Mouse (Mus musculus) midbrain, postnatal 0 days (tissue): ENCODE measurements around the gene Pdzd9. TPM values are rescaled to one million over a fixed set of nuclear protein-coding genes. Genes with fewer than 3 reads are reported as not detected.
A peak's percentile ranks its signal among the peaks of the same experiment; 100 is the strongest.

Source experiments
- ATAC-seq: fragments of 200-750 bp; cut with Nextera tagmentation; 2 replicates; pipeline ENCODE4 v1.8.0; 2017; ENCODE audit warnings: moderate number of reproducible peaks, mild to moderate bottlenecking, moderate TSS enrichment, moderate library complexity; ENCODE audit not compliant: low FRiP score
- DNase-seq: peaks from one replicate; pipeline ENCODE4 v3.0.0-alpha.2; 2015; ENCODE audit warnings: low spot score
- H3K27ac ChIP-seq: fragments of 300-500 bp; sonication (generic); 2 replicates; pipeline ENCODE4 v1.5.1; 2014; ENCODE audit warnings: low read depth, mild to moderate bottlenecking, low read length, mixed read lengths
- H3K27me3 ChIP-seq: fragments of 300-500 bp; sonication (generic); 2 replicates; pipeline ENCODE4 v1.6.1; 2014; ENCODE audit warnings: low read length, control low read depth, mixed read lengths; ENCODE audit not compliant: insufficient read depth
- H3K36me3 ChIP-seq: fragments of 300-500 bp; sonication (generic); 2 replicates; pipeline ENCODE4 v1.6.1; 2014; ENCODE audit warnings: low read length, control low read depth, mixed read lengths; ENCODE audit not compliant: insufficient read depth
- H3K4me1 ChIP-seq: fragments of 300-500 bp; sonication (generic); 2 replicates; pipeline ENCODE4 v1.6.1; 2014; ENCODE audit warnings: mild to moderate bottlenecking, control low read depth, antibody characterized with exemption, low read length, mixed read lengths; ENCODE audit not compliant: insufficient read depth
- H3K4me2 ChIP-seq: fragments of 300-500 bp; sonication (generic); 2 replicates; pipeline ENCODE4 v1.6.1; 2014; ENCODE audit warnings: low read depth, mild to moderate bottlenecking, low read length, mixed read lengths; ENCODE audit not compliant: poor library complexity, severe bottlenecking
- H3K4me3 ChIP-seq: fragments of 300-500 bp; sonication (generic); 2 replicates; pipeline ENCODE4 v1.5.1; 2014; ENCODE audit warnings: low read depth, mild to moderate bottlenecking, low read length, moderate library complexity
- H3K9ac ChIP-seq: fragments of 300-500 bp; sonication (generic); replicated peaks from 2 replicates; pipeline ENCODE4 v1.6.1; 2014; ENCODE audit warnings: mild to moderate bottlenecking, low read length, moderate library complexity, mixed read lengths; ENCODE audit not compliant: poor library complexity, severe bottlenecking
- H3K9me3 ChIP-seq: fragments of 300-500 bp; sonication (generic); 2 replicates; pipeline ENCODE4 v1.6.1; 2016; ENCODE audit warnings: low read length, control low read depth
- CTCF ChIP-seq: IDR thresholded peaks from 2 replicates; pipeline ENCODE4 v1.5.1; 2016; ENCODE audit warnings: antibody characterized with exemption, mild to moderate bottlenecking
- WGBS: fragments of 180-500 bp; shearing (Covaris S2); extraction: QIAGEN DNeasy Blood & Tissue Kit; methylation state at CpG from one replicate; pipeline ENCODE4 v1.1.7; 2014; 5-methylcytosine and 5-hydroxymethylcytosine counted together
- polyA plus RNA-seq: library from polyadenylated mRNA; unstranded; fragments of >200 nt; fragmentation: Nextera tagmentation; extraction: Ambion mirVana; gene quantifications from 2 replicates; pipeline ENCODE4 v1.2.1, GENCODE M21; 2015
- total RNA-seq: library from RNA; depleted of rRNA; stranded (reverse); fragments of >200 nt; gene quantifications from 2 replicates; pipeline ENCODE4 v1.2.3, GENCODE M21; 2014

Pdzd9 gene
- total and polyA plus RNA-seq, 2 experiments from 2014 or later, result 0.33 to 0.63 TPM

DNA sequence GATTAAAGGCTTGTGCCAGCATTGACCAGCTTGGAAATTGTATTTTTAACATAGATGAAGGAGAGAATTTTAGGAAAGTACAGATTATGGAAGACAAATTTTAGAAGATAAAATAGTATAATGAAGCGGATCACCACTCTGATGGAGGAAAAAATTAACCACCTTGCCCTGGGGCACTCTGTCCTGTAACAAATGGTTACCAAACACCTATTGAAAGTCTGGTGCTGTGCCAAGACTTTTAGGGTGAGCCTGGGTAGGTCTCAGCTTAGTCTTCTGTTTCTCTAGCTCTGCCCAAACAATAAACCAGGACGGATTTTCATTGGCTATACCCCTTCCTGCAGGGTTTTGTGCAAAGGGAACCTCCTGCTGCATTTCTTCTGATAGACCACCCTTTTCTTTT lies 1.1 kb upstream of the Pdzd9 start:
- ATAC-seq (no peak), DNase-seq (no peak)
- no peaks in the 10 kb centered on the region for H3K27me3 ChIP-seq
- TF ChIP-seq CTCF, result no peak
- WGBS, result 63% methylated on average over 2 of the region's 2 CpGs
- no peak overlapping the region for H3K9ac ChIP-seq
- H3K36me3 ChIP-seq, result no peaks in the 10 kb centered on the region
- H3K4me3 ChIP-seq, result no peak overlapping the region
- H3K4me1 ChIP-seq, result peaks cover under 1% of the 10 kb centered on the region; the same call in 1 of the 2 replicates
- no peak overlapping the region for H3K27ac ChIP-seq
- no peaks in the 10 kb centered on the region for H3K9me3 ChIP-seq
- H3K4me2 ChIP-seq, result no peak overlapping the region

DNA sequence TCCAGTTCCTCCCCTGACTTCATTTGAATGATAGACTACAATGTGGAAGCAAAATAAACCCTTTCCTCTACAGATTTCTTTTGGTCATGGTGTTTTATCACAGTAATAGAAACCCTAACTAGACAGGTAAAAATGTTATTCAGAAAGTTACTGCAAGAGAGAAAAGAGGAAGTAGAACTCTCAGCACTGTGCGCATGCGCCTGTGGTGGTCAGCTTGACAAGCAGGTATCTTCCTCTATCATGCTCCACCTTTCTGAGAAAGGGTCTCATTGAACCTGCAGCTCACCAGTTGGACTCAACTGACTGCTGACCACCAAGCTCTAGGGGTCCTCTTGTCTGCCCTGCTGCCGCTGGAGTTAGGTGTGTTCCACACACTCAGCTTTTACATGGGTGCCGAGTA lies 8.1 kb downstream of the Pdzd9 start:
- peaks cover 25% of the 10 kb centered on the region for H3K36me3 ChIP-seq
- TF ChIP-seq CTCF, result no peak
- no peaks in the 10 kb centered on the region for H3K27me3 ChIP-seq
- H3K9ac ChIP-seq, result no peak overlapping the region
- H3K4me1 ChIP-seq, result no peaks in the 10 kb centered on the region
- no peak overlapping the region for H3K4me3 ChIP-seq
- 94% methylated on average over 4 of the region's 4 CpGs for WGBS
- DNase-seq (no peak), ATAC-seq (no peak)
- H3K4me2 ChIP-seq, result no peak overlapping the region
- no peaks in the 10 kb centered on the region for H3K9me3 ChIP-seq
- H3K27ac ChIP-seq, result no peak overlapping the region

DNA sequence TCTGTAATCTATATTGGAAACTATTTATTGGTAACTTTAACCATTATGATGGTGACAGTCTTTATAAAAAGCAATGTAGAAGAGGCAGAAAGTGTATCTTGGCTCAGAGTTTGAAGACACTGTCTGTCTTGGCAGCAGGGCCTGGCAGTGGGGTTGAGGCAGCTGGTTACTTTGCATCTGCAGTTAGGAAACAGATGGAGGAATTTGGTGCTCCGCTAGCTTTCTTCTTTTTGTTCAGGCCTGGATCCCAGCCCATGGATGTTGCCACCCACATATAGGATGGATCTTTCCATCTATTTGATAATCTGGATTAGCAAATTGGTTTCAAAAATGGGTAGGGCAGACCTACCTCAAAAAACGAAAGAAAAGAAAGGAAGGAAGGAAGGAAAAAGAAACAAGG lies 22.3 kb downstream of the Pdzd9 start:
- peak; percentile 4 for DNase-seq
- 83% methylated on average over 2 of the region's 2 CpGs for WGBS
- peaks cover 63% of the 10 kb centered on the region for H3K36me3 ChIP-seq

DNA sequence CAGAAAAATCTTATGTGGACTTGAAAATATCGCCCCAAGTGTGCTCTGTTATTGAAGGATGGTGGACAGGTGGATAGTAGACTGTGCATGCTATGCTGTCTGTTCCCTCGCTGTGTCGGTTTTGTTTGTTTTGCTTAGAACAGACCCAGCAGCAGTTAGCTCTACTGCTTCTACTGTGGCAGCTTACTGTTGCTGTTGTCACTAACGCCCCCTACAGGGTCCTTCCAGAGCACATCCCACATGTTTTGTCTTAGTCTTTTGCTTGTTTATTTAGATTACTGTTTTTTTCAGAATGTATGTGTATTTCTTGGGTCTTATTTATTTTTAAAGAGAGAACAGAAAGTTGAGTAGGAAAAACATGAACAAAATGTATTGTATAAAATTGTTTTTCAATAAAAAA lies 26.9 kb downstream of the Pdzd9 start:
- Histone ChIP-seq H3K9ac (no peak overlapping the region), H3K4me1 (no peaks in the 10 kb centered on the region), H3K27me3 (no peaks in the 10 kb centered on the region), H3K4me2 (no peak overlapping the region), H3K4me3 (no peak overlapping the region), H3K27ac (no peak overlapping the region), H3K9me3 (no peaks in the 10 kb centered on the region), H3K36me3 (peaks cover 55% of the 10 kb centered on the region)
- DNase-seq (no peak), ATAC-seq (no peak)
- WGBS, result 68% methylated on average over 4 of the region's 4 CpGs
- TF ChIP-seq CTCF, result peak; percentile 47

More for the DNA sequence above, 22.3 kb downstream of the Pdzd9 start:
- Histone ChIP-seq H3K9ac (no peak overlapping the region), H3K27ac (no peak overlapping the region), H3K4me3 (no peak overlapping the region), H3K9me3 (no peaks in the 10 kb centered on the region), H3K4me2 (no peak overlapping the region), H3K4me1 (no peaks in the 10 kb centered on the region), H3K27me3 (no peaks in the 10 kb centered on the region)
- no peak for TF ChIP-seq CTCF
- no peak for ATAC-seq

DNA sequence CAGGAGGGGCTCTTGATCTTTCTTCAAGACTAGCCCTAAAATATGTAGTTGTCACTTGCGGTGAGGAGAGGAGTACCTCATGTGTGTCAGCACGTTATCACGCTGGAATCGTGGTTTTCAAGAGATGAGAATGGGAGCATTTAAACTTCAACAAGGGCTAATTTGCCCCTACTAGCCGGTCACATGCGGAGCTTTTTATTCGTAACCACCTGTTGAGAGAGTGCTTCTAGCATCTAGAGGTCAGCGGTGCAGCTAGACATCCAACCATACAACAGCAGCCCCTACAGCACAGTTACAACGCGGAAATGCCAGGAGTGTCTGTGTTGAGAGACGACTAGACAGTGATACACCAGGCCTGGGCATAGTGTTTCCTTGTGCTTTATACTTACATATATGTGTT lies 34.3 kb downstream of the Pdzd9 start:
- Histone ChIP-seq H3K9me3 (no peaks in the 10 kb centered on the region), H3K4me2 (peak overlapping the region; percentile 80), H3K9ac (peak overlapping the region; percentile 98), H3K4me3 (peak overlapping the region; percentile 97), H3K4me1 (no peaks in the 10 kb centered on the region), H3K27me3 (no peaks in the 10 kb centered on the region), H3K27ac (peak overlapping the region; percentile 96), H3K36me3 (peaks cover 22% of the 10 kb centered on the region)
- whole genome bisulfite sequencing, result under 1% methylated on average over 11 of the region's 11 CpGs
- DNase-seq, result peak; percentile 29
- peak; percentile 21; the same call in 1 of the 2 replicates for TF ChIP-seq CTCF
- no peak for ATAC-seq

DNA sequence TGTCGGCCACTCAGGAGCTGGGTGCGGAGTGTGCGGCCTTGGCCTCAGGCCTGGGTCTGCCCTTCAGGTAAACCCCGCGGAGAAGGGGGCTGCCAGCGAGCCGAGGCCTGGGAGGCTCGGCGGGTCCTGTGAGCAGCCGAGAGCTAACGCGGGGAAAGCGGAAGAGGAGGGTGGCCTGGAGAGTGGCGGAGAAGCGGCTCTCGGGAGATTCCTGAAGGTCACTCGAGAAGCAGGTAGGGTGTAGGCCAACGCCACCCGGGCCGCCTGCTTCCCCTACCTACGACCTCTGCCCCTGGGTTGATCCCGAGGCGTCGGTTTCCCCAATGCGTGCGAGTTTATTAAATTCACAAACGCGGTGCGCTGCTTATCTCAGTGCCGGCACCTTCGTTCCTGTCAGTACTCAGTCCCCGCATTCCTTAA lies 34.8 kb downstream of the Pdzd9 start:
- TF ChIP-seq CTCF, result no peak
- Histone ChIP-seq H3K9ac (peak overlapping the region; percentile 98), H3K4me1 (no peaks in the 10 kb centered on the region), H3K27ac (peak overlapping the region; percentile 96), H3K4me3 (peak overlapping the region; percentile 97), H3K4me2 (peak overlapping the region; percentile 80), H3K27me3 (no peaks in the 10 kb centered on the region), H3K36me3 (peaks cover 18% of the 10 kb centered on the region), H3K9me3 (no peaks in the 10 kb centered on the region)
- under 1% methylated on average over 32 of the region's 32 CpGs for WGBS
- DNase-seq, result peak; percentile 11
- ATAC-seq, result peak; percentile 59
